Mouse (Mus musculus): Measurements from ENCODE around the gene Tmem236.
"Not testable (repeated sequence)": the region's sequence is repeated elsewhere in the genome, so short reads cannot be mapped to it uniquely, and the experiment has no call there.

The Tmem236 gene

DNA sequence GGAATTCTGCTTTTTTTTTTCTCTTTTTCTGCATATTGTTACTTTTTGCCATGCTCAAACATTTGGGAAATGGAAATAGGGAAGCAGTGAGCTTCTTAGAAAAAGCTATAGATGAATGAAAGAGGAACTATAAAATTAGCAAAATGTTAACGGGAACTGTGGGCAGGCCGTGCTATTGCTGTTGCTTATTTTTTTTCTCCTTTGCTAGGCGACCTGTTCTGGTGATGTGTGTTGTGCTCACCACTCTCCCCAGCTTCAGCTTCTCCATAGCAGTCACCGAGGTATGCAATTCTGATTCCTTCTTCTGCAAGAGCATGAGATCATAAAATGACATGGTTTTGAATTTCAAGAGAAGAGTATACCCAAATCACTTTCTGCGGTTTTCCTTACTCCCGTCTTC is 17.7 kb downstream of the Tmem236 start:
- no peak for DNase-seq (ENCODE audit: low read depth)

DNA sequence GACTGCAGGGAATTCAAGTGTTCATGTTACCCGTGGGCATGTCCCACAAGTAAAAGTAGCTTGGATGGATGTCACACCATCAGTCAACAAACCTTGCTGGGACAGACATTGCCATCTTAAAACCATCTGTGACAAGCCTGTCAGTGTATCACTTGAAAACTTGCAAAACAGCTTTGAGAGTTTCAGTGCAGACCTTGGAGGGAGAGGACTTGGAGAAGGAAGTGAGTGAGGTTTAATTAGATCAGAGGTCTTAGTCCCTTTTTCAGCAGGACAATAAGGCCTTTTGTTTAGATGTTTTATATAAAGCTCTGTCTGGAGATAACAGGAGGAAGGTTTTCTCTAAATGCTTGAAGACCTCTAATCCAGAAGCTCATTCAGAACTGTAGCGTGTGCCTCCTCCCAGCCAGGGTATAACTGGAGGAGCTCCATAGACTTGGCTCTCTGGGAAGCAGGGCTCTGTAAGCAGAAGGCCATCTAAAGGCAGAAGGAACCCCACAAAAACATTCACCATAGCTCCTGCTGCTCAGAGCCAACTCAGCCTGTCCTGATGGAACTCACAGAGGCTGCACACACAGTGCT is 24.1 kb downstream of the Tmem236 start:
- not testable (repeated sequence) for DNase-seq (ENCODE audit: low read depth)

DNA sequence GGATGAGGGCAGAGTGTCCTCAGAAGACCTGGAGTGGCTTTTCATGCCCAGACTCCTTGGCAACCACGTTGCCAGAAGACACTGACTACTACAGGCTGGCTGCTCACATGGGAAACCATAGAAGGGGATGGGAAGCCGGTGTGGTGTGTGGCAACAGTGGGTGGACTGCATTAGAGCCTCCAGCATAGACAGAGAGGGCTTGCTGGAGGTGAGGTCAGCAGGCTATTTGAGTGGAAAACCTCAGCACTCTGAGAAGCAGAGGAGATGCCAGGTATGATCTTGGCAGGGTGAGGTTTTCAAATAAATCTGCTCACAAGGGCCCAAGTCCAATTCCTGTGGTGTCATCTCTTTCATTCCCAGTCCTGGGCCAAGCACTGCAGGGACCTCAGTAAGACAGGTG is 25.3 kb downstream of the Tmem236 start:
- no peak for DNase-seq (ENCODE audit: low read depth)

DNA sequence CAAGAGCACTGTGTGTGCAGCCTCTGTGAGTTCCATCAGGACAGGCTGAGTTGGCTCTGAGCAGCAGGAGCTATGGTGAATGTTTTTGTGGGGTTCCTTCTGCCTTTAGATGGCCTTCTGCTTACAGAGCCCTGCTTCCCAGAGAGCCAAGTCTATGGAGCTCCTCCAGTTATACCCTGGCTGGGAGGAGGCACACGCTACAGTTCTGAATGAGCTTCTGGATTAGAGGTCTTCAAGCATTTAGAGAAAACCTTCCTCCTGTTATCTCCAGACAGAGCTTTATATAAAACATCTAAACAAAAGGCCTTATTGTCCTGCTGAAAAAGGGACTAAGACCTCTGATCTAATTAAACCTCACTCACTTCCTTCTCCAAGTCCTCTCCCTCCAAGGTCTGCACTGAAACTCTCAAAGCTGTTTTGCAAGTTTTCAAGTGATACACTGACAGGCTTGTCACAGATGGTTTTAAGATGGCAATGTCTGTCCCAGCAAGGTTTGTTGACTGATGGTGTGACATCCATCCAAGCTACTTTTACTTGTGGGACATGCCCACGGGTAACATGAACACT is 26.6 kb downstream of the Tmem236 start:
- DNase-seq (ENCODE audit: low read depth), result not testable (repeated sequence)

DNA sequence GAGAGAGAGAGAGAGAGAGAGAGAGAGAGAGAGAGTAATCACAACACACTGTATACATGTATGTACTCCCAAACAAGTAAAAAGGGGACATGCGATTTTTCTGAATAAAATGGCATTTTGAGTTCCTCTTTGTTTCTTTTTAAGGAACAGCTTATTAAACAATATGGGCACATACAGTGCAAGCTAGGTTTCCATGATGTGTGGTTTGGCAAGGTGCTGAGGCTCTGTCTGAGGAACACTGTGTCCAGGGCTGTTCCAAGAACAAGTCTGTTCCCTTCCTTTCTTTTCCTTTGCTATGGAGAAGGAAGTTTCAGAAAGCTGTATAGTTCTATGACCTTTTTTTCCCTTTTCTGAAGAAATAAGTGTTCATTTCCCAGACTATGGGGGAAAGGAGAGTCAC is 30.0 kb downstream of the Tmem236 start:
- DNase-seq (ENCODE audit: low read depth), result no peak

DNA sequence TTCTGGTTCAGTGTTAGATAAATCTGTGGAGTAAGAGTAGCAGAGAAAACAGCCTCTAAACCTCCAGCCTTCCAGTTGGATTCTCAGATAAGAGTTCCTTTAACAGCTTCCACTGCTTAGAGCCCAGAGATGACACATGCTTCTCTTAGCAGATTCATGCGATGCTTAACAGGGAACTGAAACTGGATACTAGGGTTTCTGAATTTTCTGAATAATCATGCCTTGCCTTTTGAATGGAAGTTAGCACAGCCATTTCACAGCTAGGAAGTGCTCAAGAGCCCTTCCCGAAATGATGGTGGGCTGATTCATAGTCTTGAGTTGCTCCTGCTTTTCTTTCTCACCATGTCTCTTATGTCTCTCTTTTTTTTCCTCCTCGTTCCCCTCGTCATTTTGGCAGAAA is 32.5 kb downstream of the Tmem236 start:
- no peak for DNase-seq (ENCODE audit: low read depth)

DNA sequence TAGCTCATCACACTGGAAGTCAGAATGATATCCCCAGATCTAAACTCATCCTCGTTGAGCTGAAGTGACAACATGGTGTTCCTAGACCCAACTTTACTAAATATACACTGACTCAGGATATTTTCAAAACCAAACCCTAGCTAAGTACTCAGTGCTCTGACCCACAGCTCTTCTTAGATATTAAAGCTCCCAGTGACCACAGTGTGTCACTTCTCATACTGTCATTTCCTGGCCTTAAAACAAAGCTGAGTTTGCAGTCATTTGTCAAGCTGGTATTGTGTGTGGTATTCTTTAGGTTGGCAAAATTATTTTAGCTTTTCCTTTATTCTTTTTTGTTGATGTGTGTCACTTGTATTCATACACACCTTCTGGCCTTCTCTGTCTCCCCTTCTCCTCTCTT is 36.4 kb downstream of the Tmem236 start:
- DNase-seq (ENCODE audit: low read depth), result no peak

DNA sequence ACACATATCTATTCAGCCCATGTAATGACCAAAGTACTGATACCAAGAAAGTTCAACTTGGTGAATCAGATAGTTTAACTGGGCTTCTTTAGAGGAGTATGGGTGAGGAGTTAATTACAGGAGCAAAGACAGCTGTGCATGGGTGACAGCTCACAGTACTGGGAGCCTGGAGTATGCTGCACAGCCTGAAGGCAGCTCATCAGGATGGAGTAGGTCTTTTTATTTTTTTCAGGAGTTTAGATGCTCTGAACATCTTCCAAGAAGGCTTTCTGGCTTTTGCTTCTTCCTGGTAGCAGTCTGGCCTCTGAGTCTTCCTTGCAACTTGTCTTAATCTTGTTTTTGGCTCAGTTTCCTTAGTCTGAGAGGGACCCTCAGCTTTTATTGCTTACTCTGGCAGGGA is 37.3 kb downstream of the Tmem236 start:
- no peak for DNase-seq (ENCODE audit: low read depth)

DNA sequence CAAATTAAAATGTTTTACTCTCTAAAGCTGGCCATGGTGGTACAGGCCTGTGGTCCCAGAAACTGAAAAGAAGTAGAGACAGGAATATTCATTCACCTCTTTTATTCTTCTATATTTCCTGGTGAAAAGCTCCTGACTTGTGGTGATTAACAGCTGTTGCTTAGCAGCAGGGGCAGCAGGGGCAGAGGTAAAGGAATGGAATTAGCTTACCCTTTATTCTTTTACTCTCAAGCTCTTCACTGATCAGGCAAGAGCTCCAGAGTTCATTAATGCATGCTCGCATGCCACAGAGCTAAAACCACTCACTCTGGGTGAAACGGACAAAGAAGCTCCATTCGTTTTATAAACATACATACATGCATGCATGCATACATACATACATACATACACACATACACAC is 40.4 kb downstream of the Tmem236 start:
- no peak for DNase-seq (ENCODE audit: low read depth)

DNA sequence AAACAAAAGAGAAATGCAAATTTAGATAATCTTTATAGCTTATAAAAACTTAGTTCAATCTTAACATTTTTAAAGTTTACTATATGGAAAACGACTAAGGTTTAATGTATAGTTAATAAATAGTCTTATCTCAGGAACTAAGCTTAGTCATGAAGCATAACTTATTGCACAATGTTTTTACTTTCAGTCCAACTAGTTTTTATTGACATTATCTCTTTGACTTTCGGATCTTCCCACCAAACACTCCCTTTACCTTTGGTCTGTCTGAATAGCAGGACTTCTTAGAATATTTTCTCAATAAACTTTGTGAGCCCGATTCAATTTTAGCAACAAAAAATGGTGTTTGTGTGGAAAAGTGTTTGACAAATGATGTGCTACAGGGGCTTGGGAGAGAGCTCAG is 42.3 kb downstream of the Tmem236 start:
- DNase-seq (ENCODE audit: low read depth), result no peak

DNA sequence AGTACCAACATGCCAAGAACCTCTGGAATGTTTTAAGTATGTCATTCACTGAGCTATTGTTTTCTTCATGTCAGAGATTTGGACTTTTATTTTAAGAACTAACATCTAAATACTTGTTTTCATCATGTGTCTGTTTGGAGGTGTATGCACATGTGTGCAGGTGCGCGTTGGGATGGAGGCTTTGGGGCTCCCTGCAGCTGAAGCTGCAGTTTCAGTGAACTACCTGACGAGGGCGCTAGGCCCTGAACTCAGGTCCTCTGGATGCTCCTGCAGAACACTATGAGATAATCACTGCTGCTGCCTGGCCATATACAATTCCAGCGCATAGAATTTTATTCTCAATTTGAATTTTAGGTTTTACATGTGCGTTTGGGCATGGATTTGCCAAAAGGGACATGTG is 43.8 kb downstream of the Tmem236 start:
- no peak for DNase-seq (ENCODE audit: low read depth)

DNA sequence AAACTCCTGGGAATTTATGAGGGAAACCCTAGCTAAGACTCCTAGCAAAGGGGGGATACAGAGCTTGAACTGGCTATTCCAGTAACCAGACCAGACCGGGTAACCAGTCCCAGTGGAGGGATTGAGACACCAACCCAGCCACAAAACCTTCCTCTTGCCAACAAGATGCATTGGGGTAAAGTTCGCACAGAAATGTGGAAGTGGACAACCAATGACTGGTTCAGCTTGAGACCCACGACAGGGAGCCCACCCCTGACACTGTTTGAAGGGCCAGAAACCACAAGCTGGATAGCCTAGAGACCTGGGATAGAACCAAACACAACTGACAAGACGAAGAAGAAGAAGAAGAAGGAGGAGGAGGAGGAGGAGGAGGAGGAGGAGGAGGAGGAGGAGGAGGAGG is 50.1 kb downstream of the Tmem236 start:
- DNase-seq (ENCODE audit: low read depth), result no peak

DNA sequence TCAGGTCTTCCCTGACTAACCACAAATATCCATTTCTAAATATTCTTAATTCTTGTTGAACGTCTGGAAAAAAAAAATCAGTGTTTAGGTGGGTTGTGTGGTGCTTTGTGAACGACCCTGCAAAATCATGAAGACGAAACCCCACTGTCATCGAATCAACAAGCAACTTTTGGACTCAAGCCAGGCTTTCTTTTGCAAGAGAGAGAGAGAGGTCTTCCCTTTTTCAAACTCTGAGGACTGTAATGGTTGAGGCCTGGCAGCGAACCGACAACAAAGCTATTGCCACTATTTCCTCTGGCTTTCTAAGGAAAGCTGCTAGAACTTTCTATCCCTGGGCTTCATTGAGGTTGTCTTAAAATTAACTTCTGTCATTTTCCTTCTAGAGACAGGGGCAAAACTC is 54.2 kb downstream of the Tmem236 start:
- no peak for DNase-seq (ENCODE audit: low read depth)

DNA sequence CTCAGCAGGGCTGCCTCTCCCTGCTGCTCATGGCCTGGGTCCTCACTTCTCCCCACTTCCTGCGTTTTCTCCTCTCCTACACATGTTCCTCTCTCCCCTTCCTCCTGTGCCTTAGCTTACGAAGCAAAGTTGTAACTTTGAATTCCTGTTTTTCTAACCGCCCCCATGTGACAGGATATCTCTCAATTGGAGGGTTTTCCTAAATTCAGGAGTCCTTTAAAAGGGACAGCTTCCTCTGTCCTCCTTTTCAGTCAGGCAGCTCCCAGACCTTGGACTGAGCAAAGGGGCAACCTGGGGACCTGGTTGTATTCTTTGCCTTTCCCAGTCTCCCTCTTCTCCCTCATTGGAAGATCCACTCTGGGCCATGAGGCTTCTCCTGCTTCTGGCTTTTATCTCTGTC is 54.8 kb downstream of the Tmem236 start, which contains the start of gene Mrc1:
TSS of gene Mrc1 (plus strand) at position 244 of the 400 bp plus-strand sequence.
- DNase-seq (ENCODE audit: low read depth), result no peak

DNA sequence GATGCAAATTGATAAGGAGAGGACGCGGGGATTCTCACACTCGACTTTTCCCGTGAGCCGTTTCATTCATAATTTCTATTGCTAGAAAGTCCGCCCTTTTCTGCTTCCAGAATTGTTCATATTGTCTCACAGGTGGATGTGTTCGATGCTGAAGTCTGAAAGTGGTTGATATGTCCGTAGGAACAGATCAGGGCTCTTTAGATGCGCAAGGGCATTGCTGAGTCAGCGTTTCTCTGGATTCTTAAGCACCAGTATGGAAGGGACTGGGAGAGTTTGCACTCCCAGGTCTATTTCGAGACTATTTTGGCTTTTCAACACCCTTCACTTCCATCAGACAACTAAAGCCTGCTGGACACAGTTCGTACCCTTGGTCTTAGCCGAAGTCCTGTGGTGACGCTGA is 55.7 kb downstream of the Tmem236 start:
- DNase-seq (ENCODE audit: low read depth), result no peak

DNA sequence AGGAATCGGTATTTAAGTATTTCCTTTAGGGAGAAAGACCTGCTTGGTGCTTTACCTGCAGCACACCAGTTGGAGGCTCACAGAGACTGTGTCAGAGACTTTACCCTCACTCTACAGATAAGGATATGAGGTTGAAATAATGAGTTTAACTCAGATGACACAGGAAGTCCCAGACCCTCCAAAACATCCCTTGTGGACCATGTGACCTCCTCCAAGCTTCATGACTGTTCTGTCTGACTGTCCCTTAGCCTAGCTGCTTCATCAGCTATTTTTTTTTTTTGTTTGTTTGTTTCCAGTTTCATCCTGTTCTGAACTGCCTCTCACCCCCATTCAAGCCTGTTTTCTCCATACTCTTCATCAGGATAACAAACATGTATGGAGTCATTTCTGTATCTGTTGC is 58.6 kb downstream of the Tmem236 start:
- no peak for DNase-seq (ENCODE audit: low read depth)

DNA sequence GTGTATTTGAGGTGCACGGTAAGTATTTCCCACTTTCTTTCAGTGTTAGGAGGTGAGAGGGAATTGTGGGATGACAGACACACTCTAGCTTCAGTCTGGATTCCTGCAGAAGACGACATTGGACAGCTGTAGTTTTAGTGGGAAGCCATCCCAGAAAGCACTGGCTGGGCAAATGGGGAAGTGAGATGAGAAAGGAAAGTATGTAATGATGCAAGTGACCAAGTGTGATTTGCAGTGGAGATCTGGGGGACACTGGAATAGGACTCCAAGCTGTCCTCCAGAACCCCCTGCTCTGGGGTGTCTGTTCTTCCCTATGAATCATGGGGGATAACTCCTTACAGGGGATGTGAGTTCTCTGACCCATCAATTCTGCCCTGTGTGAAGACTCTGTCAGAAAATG is 59.7 kb downstream of the Tmem236 start:
- DNase-seq (ENCODE audit: low read depth), result no peak

DNA sequence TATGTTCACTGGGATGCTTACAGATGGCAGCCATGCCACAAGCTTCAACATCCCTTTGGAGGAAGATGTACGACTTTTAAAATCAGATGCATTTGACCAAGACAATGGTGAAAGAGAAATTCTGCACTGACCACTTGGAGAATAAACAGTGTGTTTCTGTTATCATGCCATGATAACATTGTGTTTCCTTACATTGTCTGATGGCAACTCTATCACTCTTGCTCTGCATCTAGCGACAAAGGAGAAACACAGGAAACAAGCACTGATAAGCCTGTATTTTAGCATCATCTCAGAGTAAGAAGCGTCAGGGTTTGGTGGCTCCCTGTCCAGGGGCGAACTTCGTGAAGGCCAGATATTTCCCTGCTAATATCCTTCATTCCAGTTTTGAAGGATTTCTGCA is 61.0 kb downstream of the Tmem236 start:
- no peak for DNase-seq (ENCODE audit: low read depth)

DNA sequence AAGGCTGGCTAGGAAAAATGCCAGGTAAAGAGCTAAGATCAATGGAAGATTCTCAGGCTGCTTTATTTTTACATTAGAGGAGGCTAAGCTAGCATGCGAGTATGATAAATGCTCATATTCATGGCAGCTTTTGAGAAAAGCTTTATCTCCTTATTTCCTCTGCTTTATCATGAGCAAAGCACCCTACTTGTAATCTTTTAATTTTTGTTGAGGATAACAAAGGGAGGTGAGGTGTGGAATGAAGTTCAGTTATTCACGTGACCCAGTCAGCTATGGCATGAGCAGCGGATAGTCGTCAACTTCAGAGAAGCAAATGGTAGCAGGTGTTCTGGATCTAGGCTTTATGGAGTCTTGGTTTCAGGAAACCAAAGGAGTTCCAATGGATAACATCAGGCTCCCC is 62.6 kb downstream of the Tmem236 start:
- DNase-seq (ENCODE audit: low read depth), result no peak

DNA sequence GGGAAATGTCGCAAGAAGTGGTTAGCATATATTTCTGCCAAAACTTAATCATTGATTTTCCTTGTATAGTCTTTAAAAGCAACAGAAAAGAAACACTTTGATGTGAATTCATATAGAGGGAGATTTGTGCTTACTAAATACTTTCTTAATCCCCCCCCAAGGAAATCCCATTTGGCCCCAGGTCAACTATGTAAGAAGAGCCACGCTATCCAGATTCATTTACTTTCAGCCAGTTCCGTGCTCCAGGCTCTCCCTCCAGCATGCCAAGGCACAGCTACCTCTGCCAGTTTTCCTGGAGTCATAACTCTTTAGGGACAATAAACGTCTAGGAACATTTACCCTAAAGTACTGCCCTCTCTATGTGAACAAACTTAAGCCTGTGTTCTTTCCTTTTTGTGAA is 63.4 kb downstream of the Tmem236 start:
- DNase-seq (ENCODE audit: low read depth), result no peak

DNA sequence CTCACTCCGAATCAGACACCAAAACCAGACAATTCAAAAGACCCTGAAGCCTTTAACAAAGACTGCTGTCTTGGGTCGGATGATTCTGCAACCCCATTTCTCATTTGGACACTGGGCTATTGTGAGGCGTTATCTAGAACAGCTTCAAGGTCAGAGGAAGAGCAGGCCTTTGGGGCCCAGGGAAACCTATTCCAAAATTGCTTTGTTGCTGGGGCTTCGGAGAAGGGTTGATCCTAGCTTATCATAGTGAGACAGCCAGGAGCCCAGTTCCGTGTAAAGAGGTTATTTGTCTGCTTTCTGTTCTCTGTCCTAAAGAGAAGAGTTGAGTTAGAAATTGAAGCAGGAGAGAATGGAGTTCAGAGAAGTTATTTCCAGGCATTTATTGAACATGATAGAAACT is 64.8 kb downstream of the Tmem236 start:
- DNase-seq (ENCODE audit: low read depth), result no peak

DNA sequence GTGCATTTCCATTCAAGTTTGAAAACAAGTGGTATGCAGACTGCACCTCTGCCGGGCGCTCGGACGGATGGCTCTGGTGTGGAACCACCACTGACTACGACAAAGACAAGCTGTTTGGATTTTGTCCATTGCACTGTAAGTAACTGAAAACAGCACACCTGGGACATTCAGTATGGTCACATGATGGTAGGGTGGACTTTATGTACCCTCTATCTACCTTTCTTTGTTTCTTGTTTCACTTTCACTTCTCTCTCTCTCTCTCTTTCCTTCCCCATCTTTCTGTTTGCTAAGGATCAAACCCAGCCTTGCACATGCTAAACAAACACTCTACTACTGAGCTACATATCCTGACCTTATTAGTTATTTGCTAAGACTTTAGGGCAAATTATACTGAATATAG is 69.8 kb downstream of the Tmem236 start:
- no peak for DNase-seq (ENCODE audit: low read depth)

DNA sequence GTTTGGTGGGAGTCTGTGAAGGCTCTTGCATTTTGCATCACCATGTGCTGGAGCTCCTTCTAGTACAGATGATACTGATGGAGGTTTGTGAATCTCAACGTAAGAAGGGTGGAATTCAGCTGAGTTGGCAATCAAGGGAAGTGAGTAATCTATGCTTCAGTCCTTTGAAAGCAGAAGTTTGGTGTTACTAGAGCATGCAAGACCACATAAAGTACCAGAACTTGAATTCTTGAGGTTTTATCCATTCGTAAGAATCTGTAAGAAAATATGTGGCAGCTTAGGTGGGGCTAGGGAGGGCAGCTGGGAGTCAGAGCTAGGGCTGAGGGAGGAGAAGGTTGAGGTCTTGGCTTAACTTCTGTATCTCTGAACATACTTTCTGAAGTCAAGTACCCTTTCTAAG is 70.3 kb downstream of the Tmem236 start:
- no peak for DNase-seq (ENCODE audit: low read depth)

DNA sequence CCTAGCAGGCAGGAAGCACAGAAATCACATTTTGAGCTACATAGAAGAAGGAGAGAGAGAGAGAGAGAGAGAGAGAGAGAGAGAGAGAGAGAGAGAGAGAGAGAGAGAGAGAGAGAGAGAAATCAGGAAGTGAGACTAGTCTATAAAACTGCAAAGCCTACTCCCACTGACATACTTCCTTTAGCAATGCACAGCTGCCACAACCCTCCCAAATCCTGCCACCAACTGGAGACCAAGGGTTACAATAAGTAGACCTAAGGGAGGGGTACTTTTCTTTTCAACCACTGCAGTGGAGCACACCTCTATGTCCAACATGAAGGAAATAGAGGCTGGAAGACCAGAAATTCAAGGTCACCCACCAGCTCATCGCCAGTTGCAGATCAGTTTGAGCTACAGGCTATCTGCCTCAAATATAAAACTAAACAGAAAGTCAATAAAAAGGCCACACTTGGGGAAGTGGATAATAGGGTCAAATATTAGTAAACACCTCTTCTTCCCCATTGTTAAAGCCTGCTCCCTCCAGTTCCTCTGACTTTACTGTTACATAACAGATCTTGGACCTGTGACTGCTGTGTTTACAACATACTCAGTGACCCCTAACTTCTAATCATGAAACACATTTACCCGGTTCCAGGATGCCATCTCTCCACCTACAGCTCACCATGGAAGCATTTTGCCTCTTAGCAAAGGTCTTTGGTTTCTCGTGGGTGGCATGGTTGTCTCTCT is 75.7 kb downstream of the Tmem236 start:
- DNase-seq (ENCODE audit: low read depth), result no peak

All from c-Kit-positive CD71-positive TER-119-negative erythroid progenitor cells, embryonic 14.5 days (primary cell).